Mouse (Mus musculus): ENCODE measurements at regions not wholly inside any gene's neighbourhood (a gene's known extent, or its start where the extent isn't known, plus 50 kb on each side); places are given as distances from the start of the nearest gene placed in this dataset.

DNA sequence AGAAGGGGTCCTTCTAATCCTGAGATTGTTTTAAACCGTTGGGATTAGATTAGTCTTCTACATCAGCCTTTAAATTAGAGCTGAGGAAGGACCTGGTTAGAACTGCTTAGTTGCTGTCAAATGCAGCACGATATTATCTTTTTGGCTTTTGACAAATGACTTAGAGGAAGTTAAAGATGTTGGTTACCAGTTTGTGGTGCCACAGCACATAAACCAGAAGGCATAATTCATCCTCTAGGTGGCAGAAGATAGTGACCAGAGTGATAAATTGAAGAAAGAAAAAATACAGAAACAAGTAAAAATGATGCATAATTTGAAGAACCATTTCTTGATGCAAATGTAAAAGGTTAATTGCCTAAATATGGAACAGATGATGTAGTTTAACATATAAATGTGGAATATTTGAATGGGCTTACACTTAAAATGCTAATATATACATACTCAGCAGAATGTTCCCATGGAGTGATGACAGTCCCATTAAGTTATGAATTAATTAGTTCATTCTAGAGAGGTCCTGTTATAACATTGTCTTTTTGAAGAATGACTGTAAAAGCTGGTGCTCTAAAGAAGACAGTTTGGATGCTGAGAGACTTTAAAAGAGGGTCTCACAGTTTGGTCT lies 760.0 kb downstream of the 1190002N15Rik start:
- Histone ChIP-seq H3K9me3 (ENCODE audit: low read length) (no peaks in the 10 kb centered on the region), H3K9ac (replicated peaks) (no peak overlapping the region), H3K4me3 (ENCODE audit: low read depth, low read length) (no peak overlapping the region), H3K27ac (ENCODE audit: low read depth) (no peak overlapping the region), H3K27me3 (ENCODE audit: insufficient read depth, low read length) (no peaks in the 10 kb centered on the region), H3K36me3 (replicated peaks; ENCODE audit: insufficient read depth, low read length) (no peaks in the 10 kb centered on the region), H3K4me1 (ENCODE audit: insufficient read depth) (no peaks in the 10 kb centered on the region), H3K4me2 (ENCODE audit: low read depth, low read length) (no peak overlapping the region)
- peak; percentile 25; the same call in 1 of the 2 replicates for TF ChIP-seq CTCF (IDR thresholded peaks at IDR 0.05; ENCODE audit: low read depth)
- TF ChIP-seq EP300 (IDR thresholded peaks at IDR 0.05; ENCODE audit: low read depth): no peak
- DNase-seq (no peak), ATAC-seq (no peak)
- 46% methylated on average over 2 of the region's 2 CpGs for WGBS (ENCODE audit: insufficient replicate concordance)
